Mouse (Mus musculus): ENCODE data around the gene Tyrobp.

DNA sequence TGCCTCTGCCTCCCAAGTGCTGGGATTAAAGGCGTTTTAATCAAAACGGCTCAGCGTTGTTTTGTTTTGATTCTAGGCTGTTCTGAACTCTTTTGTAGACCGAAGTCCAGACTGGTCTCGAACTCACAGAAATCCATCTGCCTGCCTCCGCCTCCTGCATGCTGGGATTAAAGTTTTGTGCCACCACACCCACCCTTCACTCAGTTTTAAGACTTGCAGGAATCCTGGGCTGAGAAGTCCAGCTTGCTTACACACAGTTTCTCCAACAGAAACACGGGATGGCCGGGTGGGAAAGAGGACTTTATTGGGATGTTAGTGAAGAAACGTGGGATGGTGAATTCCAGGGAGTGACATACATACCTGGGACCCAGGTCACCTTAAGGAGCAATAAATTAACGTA is 21.1 kb downstream of the Tyrobp start:
- no peak for TF ChIP-seq CTCF (IDR thresholded peaks at IDR 0.05; ENCODE audit: insufficient read depth, low read depth, low read length)
- TF ChIP-seq POLR2A (IDR thresholded peaks at IDR 0.05; ENCODE audit: insufficient read depth, low read depth, low read length): no peak
